Mouse (Mus musculus): ENCODE measurements at regions not wholly inside any gene's neighbourhood (a gene's known extent, or its start where the extent isn't known, plus 50 kb on each side); places are given as distances from the start of the nearest gene placed in this dataset.
"Not testable (repeated sequence)": the region's sequence is repeated elsewhere in the genome, so short reads cannot be mapped to it uniquely, and the experiment has no call there.

GRCm38 (mm10) chr4:105640793-105641192 lies 148.9 kb upstream of the Gm12728 start:
- DNase-seq (ENCODE audit: low read depth, low spot score) = no peak

- no peak for DNase-seq (ENCODE audit: low read depth, low spot score)
These were observed 148.1 kb upstream of the Gm12728 start for GRCm38 (mm10) chr4:105641582-105641981.

DNA sequence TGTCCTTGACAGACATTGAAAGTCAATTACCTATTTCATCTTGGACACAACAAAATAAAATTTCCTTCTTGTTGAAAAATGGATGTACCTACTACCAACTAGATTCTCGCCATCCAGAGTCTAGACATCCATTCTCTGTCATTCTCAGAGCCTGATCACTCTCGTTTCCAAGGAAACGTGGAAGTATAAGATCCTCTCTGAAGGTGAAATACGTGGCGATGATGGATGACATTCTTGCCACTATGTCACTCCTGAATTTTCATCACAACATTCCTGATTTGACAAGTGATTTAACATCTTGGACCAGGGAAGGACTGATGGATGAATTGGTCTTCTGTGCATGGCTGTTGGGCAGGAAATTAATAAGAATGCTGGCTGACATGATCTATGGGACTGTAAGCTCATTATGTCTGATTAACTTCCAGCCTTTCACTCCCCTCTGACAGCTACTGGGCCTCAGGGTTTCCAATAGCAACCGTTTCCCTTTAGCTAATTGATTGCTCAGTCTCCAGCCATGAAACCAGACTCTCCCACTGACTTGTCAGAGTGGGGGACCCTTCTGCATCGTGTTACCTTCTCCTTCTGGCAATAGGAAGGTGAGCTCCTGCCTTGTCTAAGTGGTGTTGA lies 140.7 kb upstream of the Gm12728 start:
- no peak for DNase-seq (ENCODE audit: low read depth, low spot score)

DNA sequence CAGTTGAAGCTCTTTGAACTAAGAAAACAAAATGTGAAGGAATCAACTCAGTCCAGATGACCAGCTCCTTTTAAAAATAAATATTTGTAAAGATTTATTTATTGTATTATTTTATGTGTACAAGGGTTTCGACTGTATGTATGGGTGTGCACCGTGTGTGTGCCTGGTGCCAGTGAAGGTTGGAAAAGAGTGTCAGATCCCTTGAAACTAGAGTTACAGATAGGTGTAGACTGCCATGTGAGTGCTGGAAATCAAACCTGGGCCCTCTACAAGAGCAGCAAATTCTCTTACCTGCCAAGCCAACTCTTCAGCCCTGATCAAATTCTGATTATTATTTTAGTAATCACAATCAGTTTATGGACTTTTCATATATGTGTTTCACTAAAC lies 140.2 kb upstream of the Gm12728 start:
- DNase-seq (ENCODE audit: low read depth, low spot score) = no peak

GRCm38 (mm10) chr4:105656071-105656655 lies 133.5 kb upstream of the Gm12728 start:
- no peak for DNase-seq (ENCODE audit: low read depth, low spot score)

DNA sequence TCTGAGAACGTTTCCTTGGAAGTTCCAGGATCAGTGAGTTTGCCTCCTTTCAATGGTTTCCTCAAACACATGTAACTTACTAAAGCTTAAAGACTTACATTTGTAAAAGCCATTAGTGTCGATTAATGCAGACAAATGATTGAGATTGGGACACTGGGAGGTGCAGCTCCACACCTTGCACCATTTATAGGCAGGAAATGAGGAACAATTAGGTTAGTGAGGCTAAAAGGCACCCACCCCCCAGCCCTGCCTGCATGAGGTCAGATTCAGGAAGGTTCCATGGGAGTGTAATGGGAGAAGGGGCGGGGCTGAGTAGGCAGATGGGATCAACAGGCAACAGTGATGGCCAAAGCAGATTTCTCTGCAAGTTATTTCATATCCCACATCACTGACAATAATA lies 131.1 kb upstream of the Gm12728 start:
- DNase-seq (ENCODE audit: low read depth, low spot score) = no peak

GRCm38 (mm10) chr4:105676690-105677089 lies 113.0 kb upstream of the Gm12728 start:
- DNase-seq (ENCODE audit: low read depth, low spot score) = no peak

- DNase-seq (ENCODE audit: low read depth, low spot score) = no peak
These were observed 99.0 kb upstream of the Gm12728 start for GRCm38 (mm10) chr4:105690716-105691115.

DNA sequence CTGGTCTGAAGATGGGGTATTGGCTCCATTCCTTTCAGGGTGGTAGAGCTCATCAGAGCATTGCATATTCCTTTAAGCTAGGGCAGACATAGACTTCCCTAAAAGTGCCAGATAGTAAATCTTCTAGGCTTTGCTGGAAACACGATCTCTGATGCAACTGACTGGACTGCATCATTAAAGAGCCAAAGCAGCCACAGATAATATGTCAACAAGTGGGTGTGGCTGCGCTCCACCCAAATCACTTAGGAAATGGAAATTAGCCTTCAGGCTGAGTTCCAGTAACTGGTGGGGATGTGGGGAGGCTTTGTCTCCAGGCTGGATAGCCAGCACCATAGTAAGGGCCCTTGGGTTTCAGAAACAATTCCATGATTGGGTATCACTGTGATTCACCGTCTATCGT lies 97.3 kb upstream of the Gm12728 start:
- no peak for DNase-seq (ENCODE audit: low read depth, low spot score)

- no peak for DNase-seq (ENCODE audit: low read depth, low spot score)
These were observed 93.8 kb upstream of the Gm12728 start for GRCm38 (mm10) chr4:105695895-105696294.

- no peak for DNase-seq (ENCODE audit: low read depth, low spot score)
These were observed 92.5 kb upstream of the Gm12728 start for GRCm38 (mm10) chr4:105697123-105697522.

GRCm38 (mm10) chr4:105702036-105702435 lies 87.6 kb upstream of the Gm12728 start:
- DNase-seq (ENCODE audit: low read depth, low spot score) = no peak

DNA sequence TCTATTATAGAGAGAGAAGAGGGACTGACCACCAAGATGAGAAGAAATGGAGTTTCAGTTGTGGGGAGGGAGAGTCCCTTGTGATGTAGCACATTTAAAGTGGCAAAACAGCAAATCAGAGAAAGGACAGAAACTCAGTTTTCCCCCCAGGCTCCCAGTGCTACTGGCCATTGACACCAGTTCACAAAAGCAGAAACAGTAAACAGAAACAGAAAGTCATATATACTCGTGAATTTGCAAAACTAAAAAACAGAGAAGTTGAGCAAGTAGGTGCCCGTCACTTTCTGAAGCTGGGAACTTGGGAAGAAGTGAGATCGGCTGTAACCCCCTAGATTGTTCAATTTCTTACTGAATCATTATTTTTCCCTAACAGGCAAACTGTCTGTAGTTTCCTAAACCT lies 86.3 kb upstream of the Gm12728 start:
- DNase-seq (ENCODE audit: low read depth, low spot score) = no peak

DNA sequence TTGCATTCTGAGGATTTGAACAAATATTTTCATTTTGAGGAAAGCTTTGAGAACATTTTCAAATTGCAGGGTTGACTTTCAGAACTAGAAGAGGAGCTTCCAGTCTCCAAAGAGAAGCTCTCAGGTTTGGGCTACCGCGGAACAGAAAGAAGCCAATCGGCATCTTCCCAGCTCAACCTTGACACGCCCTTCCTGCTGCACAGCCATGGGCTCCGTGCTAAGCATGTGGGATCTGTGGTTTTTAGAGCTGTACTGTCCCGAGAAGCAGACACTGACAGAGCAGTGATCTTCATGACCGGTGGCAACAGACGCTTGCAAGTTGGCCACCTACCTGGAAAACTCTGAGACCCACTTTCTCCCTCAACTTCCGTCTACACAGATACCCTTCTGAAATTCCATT lies 85.4 kb upstream of the Gm12728 start:
- DNase-seq (ENCODE audit: low read depth, low spot score) = no peak

- no peak for DNase-seq (ENCODE audit: low read depth, low spot score)
These were observed 83.7 kb upstream of the Gm12728 start for GRCm38 (mm10) chr4:105705996-105706395.

GRCm38 (mm10) chr4:105708080-105708796 lies 81.4 kb upstream of the Gm12728 start:
- DNase-seq (ENCODE audit: low read depth, low spot score) = no peak

DNA sequence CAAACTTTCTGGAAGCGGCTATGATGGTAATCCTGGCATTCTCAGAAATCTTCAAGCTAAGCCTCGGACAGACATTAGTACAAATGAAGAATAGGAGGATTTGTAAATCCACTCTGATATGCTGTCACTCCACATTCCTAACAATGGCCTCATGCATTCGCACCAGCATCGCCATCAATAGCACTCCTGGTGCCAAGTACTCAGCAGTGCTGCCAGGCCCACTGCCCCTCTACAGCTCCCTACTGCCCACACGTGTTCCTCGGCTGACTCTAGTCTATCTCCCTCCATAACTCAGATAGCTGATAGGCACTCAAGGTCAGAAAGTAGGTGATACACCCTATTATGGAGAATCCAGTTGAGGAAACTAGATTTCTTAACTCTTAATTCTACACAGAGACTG lies 75.7 kb upstream of the Gm12728 start:
- DNase-seq (ENCODE audit: low read depth, low spot score) = no peak

GRCm38 (mm10) chr4:105718080-105718479 lies 71.6 kb upstream of the Gm12728 start:
- no peak for DNase-seq (ENCODE audit: low read depth, low spot score)

DNA sequence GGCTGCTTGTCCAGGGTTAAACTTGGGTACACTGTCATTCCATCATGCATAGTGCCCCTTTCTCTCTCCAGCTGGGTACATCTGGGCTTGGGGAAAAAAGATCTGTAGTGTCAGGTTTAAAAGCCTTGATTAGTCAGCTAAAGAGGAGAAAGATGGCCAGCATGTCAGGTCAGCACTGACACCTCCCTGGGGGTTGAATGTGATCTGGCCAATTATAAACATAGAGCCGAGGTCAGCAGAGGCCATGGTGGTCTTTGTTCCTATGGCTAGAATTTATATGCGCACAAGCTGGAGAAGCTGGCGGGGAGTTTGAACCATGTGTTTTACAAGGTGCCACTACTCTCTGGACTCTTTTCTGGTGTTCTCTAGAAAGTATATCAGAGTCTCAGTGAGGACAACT lies 61.0 kb upstream of the Gm12728 start:
- DNase-seq (ENCODE audit: low read depth, low spot score) = no peak

DNA sequence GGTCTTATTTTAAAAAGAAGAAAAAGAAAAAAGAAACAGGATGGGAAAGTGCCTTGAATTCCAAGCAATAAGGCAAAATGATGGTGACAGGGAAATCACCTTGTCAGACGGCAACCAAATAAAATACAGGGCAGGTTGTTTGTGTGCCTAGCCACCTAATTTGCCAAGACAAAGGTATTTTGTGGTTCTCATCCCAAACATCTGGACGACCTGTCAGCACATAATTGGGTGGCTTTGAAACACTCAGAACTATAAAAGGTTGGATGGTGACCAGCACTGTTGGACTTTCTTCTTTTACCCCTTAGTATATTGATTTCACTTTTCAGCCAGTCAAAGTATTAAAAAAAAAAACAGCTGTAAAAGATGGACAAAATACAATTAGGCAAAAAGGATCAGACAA lies 58.8 kb upstream of the Gm12728 start:
- no peak for DNase-seq (ENCODE audit: low read depth, low spot score)

DNA sequence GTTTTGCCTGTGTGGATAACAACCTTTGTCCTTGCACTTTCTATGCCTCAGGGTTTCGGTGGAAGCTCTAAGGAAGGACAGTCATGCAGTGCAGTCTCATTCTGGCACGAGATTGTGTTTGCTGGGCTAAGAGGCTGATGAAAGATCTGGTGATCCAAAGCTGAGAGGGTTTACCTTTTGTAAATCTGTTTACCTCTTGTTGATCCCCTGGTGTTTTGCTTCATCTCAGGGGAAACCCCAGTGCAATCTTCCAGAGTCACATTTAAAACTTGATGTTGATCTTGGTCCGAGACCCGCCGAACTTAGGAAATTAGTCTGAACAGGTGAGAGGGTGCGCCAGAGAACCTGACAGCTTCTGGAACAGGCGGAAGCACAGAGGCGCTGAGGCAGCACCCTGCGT lies 54.6 kb upstream of the Gm12728 start:
- not testable (repeated sequence) for DNase-seq (ENCODE audit: low read depth, low spot score)
